Mouse (Mus musculus): Measurements from ENCODE around the gene Plxdc1.

The Plxdc1 gene

DNA sequence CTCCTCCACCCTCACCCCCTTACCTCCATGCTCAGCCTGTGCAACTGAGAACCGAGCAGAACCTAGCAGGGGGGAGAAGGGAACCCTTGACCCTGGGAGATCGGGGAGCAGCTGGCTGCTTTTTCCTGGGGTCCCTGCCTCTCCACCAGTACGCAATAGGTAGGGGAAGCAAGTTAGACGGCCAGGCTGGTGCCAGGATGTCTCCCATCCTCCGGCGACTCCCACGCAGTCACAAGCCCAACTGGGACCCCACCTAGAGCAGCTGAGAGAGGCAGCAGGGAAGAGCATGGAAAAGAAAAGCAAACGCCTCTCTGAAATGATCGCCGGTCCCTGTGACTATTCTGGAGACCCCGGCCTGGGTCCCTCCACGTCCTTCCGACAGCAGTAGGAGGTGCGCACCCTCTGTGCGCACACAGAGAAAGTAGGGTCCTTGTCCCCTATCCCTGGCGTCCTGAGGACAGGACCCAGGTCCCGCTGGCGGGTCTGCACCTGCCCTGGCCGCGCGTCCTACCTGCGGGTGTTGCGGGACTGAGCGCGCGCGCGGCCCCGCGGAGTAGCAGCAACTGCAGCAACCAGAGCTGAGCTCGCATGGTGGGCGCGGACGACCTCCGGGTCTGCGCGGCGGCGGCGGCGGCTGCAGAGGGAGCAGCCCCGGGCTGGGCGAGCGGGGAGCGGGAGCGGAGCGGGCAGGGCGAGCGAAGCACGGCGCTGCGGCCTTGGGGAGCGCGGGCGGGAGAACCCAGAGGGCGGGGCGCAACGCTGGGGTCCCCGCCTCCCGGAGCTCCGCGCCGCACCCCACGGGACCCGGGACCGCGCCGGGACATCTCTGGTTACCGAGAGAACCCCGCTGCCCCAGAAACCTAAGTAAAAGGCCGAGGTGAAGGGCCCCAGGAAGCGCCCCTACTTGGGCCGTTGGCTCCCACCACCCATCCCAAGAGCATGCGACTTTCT, at the start of gene Plxdc1:
Gene Plxdc1 (minus strand): TSS at position 718 of the 951 bp plus-strand sequence.
- DNase-seq: no peak

DNA sequence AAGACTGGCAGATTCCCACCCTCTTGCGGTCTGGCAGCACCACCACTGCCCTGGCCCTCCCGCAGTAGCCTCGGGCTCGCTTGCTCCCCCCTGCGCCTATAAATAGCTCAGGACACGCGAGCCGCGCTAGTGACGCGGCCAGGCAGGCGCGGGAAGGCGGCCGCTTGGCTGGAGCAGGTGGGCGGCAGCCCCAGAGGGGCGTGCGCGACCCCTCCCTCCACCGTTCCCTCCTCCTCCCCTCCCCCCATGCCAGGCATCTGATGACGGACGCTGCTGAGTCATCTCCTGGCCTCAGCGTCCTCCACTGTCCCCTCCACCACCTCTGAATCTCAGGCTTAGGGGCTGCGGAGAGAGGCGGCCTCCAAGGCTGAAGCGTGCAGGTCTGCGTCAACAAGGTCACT, 49.7 kb upstream of the Plxdc1 start:
- DNase-seq: no peak

DNA sequence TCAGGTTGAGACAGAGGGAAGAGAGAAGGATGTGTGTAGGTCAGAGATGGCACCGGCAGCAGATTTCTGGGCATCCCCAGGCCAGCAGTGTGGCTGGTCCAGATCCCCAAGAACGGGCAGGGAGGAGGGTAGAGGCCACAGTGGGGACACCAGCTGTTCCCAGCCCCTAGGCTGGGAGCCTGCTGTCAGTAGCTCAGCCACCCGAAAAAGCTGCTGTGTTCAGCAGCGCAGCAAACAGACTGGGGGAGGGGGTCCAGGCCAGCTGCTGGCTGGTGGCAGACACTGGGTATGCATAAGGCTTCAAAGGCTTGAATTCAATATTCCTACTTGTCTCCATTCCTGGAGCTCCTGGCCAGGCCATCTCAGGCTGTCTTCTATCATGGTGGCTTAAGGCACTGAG, 48.6 kb upstream of the Plxdc1 start:
- no peak for DNase-seq

DNA sequence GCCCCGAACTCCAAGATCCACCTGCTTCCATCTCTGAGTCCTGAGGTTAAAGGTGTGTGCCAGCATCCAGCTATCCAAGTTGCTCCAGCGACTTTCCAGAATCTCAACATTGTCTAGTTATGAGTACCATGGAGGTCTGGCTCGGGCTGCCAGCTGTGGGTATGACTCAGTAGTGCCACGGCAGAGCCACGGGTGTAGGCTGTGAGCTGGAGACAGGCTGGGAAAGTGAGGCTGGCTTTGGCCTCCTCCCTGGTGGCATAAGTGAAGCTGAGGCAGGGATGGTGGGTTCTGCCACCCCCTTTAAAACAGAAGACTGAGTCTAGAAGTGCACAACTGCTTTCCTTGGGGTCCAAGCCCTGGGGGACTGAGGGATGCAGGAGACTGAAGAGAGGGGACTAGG, 47.8 kb upstream of the Plxdc1 start:
- no peak for DNase-seq

DNA sequence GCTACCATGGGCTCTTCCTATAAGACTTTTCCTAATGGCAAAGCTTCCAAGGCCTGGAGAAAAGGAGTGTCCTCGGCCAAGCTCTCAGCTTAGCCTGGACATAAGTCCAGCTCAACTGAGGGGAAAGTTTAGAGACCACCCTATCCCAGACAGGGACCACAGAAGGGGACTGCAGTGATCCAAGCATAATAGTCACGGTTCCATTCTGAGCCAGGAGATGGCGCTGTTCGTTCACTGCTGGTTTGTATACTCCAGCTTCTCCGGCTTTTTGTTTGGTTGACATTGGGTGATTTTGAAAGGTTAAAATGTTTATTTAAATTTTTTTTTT, 45.2 kb upstream of the Plxdc1 start:
- DNase-seq: peak; percentile 76

DNA sequence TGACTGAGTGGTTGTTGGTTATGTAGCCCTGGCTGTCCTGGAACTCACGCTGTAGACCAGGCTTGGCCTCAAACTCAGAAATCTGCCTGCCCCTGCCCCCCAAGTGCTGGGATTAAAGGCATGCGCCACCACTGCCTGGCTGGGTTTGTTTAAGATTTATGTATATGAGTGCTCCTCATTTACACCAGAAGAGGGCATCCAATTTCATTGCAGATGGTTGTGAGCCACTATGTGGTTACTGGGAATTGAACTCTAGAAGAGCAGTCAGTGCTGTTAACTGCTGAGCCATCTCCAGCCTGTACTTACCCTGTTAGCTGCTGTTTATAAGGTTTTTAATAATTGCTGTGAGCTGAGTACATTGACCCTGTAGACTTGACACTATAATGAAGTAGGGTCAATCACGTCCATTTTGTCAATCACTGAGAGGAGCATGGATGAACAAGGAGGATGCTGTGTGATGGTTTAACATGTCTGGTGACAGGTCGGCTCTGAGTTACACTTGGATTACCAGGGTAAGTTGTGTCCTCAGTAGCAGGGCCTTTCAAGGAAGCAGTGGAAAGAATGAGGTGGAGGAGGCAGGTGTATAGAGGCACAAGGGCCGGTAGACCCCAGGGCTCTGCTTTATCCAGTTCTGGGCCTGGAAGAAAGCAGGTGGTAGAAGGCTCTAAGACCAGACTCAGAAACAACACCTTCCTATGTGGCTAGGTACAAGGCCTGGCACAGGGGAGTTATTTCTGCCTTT, 44.6 kb upstream of the Plxdc1 start:
- DNase-seq: no peak

DNA sequence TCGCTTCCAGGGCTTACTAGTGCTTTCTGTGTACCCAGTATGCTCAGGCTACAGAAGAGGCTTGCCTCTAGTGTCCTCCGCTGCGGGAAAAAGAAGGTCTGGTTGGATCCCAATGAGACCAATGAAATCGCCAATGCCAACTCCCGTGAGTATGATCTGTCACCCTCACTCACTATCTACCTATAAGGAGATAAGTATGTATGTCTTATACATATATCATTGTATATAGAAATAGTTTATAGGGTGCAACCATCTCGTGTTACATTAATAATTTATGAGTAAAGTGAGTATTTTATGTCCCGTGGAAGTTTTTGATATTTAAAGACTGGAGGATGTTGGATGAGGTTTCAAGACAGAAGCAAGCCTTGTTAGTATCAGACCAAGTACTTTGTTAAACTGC, 41.5 kb upstream of the Plxdc1 start:
- DNase-seq: no peak

DNA sequence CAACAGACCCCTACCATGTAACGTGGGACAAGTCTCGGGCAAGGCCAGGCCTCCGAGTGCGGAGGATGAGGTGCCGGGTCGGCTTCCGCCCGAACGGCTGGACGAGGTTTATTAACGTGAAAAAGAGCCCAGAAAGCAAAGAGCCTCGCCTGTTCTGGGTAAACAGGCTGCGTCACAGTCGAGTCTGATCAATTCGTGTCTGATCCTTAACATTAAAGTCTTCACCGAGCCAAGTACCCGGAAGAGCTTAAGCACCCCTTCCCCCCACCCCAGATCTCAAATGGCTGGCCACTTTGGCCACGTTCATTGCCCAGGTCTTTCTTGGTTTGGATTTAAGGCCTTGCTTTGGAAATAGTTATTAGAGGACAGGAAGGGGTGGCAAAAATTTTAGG, 41.0 kb upstream of the Plxdc1 start:
- DNase-seq: no peak

DNA sequence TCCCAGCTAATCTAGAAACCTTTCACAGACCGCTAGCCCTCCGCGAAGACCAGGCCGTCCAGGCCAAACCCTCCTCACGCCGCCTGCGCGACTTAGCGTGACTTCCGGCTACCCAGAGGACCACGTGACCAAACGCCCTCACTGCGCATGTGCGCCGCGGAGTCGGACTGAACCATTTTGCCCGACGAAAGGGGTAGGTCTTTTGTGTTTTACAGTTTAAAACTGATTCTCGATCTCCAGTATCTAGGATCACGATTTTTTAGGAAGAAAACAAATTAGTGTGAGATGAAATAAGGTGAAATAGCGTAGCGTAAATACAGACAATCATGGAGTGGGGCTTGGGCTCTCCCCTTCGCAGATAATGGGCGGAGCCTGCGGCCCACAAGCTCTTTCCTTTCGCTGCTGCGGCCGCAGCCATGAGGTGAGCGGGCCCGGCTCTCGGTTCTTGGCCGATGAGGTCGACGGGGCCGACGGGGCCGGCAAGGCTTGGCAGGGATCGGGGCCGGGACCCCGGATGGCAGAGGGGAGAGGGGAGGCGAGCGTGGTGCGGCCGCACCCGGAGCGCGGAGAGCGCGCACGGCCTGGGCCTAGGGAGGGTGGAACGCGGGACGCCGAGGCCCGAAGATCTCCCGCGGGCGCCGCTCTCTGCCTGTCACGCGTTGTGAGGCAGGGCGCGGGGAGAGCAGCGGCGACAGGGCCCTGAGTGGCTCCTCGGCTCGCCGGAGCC, 40.5 kb upstream of the Plxdc1 start, which contains the start of gene Rpl19:
Gene Rpl19 (plus strand): TSS at position 141 of the 727 bp plus-strand sequence.
- peak; percentile 94 for DNase-seq

DNA sequence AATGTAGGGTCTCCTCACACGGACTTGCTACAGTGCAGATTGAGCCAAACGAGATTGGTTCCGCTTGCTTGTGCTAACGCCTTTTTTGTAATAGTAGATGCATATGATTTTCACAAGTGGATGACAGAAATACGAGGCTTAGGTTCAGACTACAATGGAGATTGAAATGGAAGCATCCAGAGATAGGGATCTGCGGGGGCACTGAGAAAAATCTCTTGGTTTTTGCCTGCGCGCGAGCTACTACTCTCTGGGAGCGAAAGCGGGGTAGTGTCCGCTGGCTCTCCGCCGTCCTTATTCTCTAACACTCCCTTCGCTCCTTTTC, 40.0 kb upstream of the Plxdc1 start:
- DNase-seq: no peak

DNA sequence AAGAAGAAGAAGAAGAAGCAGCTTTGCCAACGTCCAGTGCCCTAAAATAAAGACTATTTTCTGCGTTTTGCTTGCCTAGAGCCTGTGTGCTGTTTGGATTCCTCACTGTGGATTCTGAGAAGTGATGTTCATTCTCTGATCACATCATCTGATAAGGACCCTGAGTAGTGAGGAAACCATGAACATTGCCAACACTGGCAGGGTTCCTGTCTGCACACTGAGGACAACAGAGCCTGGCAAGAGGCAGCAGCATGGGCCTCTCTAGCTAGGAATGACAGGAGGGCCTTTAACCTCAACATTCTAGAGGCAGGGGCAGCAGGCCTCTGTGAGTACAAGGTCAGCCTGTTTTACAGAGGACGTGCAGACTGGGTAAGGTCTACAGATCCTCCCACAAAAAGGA, 38.3 kb upstream of the Plxdc1 start:
- no peak for DNase-seq

DNA sequence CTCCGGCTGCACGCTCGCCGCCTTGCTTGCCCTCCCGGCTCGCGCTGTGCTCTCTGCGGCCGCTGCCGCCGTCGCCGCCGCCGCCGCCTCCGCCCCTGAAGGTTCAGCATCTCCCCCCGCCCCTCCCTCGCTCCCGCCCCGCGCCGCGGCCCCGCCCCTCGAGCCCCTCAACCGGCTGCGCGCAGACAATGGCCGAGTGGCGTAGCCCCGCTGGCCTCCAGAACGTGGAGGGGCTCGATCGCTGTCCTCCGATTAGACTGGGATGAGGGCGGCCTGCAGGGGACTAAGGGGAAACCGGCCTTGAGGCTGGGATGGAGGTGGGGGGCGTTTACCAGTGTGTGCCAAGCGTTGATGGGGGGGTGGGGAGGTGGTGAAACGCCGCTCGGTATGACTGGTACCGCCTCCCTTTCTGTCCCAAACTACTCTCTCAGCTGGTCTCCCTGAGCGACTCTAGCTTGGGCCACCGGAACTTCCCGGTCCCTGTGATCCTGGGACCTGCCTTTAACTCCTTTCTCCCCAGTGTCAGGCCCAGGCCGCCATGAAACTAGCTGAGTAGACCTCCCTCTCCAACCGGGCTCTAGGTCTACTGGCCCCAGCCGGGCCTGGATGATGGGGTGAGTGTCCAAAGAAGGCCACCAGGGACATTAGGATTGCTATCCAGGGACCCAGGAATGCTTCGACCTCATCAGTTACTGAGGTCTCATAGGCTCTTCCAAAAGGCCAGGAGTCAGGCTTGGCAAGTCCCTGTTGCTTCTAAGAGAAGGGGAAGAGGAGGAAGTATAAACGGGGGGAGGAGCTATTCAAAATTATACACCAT, 36.5 kb upstream of the Plxdc1 start, which contains the start of gene Cacnb1:
Gene Cacnb1 (minus strand): TSS at position 480 of the 817 bp plus-strand sequence.
- DNase-seq: peak; percentile 59

DNA sequence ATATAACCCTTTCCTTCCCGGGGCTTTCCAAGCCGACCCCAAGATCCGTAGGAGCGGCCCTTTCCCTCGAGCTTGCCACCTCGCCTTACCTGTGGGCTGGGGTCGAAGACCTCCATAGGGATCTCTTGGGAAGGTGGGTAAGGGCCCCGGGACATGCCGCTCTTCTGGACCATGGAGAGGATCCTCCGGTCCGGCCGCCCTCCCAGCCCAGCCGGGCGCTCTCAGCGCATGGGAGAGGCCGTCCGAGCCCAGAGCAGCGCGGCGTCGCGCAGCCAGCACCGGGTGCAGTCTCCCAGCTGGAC, 36.0 kb upstream of the Plxdc1 start:
- no peak for DNase-seq

DNA sequence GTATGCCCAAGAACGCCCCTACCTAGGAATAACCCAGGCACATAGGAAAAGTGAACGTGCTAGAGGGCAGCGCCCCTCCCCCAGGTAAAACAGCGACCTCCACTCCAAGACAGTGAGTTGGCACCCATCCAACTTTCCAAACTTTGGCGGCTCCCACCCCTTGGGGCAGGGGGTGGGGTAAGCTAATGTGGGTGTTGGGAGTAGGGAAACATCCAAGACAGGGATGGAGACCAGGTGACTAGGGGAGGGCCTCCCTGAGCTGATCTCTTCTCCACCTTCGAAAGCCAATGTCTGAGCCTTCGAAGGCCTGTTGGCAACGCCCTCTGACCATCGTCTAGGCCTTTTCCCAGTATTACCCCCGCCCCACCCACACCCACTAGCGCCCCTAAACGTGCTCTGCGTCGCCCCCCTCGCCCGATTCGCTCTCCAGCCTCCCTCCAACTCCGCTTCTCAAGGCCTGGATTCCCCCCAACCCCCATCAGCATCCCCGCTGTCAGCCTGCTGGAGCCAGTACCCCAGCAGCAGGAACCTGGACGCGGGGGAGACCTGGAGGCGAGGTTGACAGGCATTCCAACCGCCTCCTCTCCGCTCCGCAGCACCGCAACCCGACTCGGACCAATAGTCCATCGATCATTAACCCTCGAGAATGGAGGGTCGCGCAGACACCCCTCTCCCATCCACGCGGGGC, 35.5 kb upstream of the Plxdc1 start:
- no peak for DNase-seq

DNA sequence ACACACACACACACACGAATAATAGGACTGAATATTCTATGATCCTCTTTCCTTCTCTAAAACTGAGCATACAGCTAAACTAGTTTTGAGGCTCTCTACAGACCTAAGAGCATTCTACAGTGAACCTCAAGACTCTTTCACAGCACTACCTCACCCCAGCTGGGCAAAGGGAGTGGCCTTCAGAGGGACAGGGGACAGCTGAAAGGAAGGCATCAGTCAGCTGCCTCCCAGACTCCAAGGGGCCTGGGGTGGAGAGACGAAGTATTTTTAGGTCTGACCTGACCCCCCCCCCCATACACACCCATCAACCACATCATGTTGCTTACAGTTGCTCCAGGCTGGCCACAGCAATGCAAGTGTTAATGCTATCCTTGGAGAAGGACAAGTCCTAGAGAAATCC, 34.9 kb upstream of the Plxdc1 start:
- DNase-seq: no peak

DNA sequence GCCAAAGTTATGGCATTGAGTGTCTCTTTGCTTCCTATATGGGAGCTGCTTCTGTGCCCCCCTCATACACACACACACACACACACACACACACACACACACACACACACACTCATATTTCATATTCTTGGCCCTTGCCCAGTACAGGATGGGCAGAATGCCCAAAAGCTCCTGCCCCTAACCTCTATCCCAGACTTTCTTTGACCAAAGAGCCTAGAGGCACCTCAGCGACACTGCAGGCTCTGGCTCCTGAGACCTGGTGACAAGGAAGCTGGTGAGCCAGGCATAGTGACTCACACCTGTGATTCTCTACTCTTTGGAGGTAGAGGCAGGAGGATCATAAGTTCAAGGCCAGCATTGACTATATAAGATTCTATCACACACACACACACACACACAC, 34.5 kb upstream of the Plxdc1 start:
- DNase-seq: no peak

DNA sequence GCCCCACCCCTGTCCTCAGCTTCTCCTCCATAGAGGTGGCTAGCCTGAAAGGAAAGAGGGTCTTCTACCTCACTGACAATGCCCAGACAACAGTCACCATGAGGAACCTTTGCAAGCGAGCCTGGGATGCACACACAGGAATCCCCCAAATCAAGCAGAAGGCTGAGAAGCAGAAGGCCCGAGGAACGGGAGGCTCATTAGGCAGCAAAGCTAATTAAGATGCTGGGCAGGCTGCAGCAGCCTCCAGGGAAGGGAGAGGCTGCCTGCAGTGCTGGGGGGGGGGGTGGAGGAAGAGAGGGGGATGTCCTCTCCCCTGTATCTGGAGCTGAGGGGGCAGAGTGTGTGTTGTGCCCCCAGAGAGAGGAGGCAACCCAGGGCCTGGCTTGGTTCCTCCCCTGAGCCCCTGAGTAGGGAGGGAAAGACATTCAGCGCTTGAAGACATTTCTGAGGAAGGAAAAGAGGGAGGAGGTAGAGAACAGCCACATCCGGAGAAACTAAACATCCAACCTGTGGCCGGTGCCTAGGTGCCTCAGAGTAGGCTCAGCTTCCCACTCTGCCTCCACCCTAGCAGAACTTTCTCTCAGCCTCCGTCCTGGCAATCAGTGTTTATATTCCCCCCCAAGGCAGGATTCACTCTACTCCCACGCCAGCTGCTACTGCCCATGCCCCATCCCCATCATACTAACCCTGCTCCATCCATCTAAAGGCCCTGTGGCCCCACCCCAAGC, 33.8 kb upstream of the Plxdc1 start:
- no peak for DNase-seq

DNA sequence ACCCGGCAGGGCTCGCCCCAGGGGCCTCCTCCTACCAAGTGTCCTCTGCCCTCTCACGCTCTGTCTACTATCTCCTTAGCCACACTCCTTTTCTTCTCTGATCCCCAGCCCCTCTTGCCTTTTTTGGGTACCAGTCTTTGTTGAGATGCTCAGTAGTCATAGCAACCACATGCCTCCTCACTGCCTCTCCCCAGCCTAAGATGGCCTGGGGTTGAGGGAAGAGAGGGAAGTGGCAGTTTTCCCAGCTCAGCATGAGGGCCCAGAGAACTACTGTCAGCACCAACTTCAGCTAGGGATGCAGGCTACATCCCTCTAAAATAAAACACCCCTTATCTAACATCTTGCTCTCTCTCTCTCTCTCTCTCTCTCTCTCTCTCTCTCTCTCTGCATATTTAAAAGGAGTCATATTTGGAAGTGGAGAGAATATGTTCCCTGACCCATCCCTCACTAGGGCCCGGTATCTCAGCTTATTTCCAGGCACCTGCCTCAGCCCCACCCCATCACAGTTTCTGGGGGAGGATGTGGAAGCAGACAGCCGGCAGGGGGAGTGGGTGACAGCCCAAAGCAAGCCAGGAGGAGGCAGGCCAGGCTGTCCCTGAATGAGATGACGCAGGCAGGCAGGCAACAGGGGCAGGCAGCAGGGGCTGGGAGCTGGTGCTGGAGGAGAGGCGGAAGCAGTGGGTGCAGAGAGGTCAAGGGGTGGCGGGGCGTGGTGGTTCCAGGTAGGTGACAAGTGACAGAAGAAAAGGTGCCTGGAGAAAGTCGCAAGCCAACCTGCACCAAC, 32.8 kb upstream of the Plxdc1 start:
- no peak for DNase-seq

DNA sequence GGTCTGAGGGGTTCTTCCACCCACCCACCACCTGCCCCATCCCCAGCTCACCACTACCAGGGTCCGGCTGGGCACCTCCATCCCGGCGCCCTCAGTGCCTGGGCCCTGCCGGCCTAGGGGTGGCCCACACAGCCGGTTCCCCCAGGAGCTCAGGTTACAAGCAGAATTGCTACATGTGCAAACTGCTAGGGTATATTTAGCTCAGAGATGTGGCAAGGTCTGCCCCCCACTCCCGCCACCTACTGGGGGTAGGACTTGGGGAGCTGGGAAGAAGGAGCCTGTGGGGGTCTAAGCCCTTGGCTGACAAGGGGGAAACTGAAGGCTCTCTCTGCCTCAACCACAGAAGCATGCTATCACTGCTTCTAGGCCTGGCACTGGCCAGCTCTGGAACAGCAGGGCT, 32.0 kb upstream of the Plxdc1 start:
- no peak for DNase-seq

DNA sequence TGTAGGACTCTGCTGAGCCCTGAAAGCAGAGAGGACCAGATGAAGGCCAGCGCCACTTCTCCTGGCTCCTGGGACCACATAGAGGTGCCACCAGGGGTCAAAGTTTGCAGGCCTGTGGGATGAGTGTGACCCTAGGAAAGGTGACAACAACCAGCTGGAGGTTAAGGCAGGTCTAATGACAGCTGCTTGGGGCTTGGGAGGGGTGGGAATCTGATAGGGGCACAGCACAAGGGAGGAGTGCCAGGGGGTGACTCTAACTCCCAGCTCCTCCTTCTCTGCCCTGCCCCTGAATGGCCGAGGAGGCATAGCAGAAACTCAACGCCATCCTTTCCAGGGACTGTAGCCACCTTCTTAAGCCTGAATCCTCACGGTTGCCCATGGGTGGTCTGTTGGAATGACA, 30.6 kb upstream of the Plxdc1 start:
- no peak for DNase-seq

DNA sequence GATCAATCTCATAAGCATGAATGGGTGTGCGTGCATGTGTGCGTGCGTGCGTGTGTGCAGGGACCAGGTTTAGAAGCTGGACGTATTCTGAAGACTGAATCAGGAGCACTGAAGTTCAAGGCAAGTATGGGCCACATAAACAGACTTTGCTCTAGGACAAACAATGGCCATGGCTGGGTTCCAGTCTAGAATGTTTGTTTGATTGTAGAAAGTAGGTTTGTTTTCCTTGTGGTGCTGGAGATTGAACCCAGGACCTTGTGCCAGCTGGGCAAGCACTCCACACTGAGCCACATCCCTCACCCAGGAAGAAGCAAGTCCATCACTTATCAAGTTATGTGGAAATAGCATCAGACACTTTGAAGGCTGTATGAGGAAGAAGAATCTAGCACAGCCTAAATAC, 29.9 kb upstream of the Plxdc1 start:
- DNase-seq: no peak
